Mouse (Mus musculus): Measurements from ENCODE around the gene Gm1043. TPM values are rescaled to one million over a fixed set of nuclear protein-coding genes. Genes with fewer than 3 reads are reported as not detected.
A peak's percentile ranks its signal among the peaks of the same experiment; 100 is the strongest.

The Gm1043 gene
- polyA plus RNA-seq, 1 experiment from 2014 or later = 2.0 TPM

DNA sequence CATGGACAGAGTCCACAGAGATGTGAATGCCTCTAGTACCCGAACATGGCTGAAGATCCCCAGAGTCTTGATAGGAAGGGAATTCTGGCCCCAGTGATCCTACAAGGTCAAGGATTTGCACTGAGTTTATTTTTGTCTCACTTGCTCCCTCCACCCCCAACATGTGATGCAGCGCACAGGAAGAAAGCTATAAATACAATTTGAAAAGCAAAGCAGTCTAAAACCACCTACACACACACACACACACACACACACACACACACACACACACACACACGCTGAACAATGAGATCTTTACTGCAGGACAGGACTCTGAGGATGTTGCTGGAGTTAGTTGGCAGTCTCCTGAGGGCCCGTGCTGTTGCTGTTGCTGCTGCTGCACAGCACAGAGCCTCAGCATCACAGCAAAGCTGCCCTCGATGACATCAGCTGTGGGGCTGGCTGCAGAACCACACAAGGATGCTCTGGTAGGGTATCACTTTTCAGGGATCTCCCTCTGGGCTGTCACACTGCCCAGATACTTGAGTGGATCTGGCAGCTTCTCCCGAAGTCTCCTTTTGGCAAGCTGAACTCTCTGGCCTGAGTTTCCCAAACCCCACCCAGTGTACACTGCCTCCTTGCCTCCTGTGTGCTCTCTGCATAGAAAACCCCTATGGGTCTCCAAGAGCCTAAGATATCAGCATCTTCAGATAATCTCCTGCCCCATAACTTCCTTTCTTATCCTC, 142.9 kb downstream of the Gm1043 start:
- ATAC-seq (ENCODE audit: low FRiP score, low TSS enrichment) = no peak
- 58% methylated on average over 6 of the region's 6 CpGs for WGBS
- H3K4me3 ChIP-seq (replicated peaks; ENCODE audit: low read depth, low read length) = no peak overlapping the region
- H3K9me3 ChIP-seq (ENCODE audit: control insufficient read depth, low read length) = no peaks in the 10 kb centered on the region
- no peaks in the 10 kb centered on the region for H3K36me3 ChIP-seq (ENCODE audit: control insufficient read depth, insufficient read depth, low read length)
- no peak overlapping the region for H3K27ac ChIP-seq (replicated peaks; ENCODE audit: low read depth, low read length)
- H3K4me2 ChIP-seq (ENCODE audit: low read length) = no peak overlapping the region
- H3K9ac ChIP-seq (replicated peaks; ENCODE audit: low read length) = no peak overlapping the region
- DNase-seq = no peak
- no peaks in the 10 kb centered on the region for H3K4me1 ChIP-seq (ENCODE audit: control insufficient read depth, insufficient read depth, low read length)
- no peaks in the 10 kb centered on the region for H3K27me3 ChIP-seq (ENCODE audit: control insufficient read depth, insufficient read depth, low read length)

DNA sequence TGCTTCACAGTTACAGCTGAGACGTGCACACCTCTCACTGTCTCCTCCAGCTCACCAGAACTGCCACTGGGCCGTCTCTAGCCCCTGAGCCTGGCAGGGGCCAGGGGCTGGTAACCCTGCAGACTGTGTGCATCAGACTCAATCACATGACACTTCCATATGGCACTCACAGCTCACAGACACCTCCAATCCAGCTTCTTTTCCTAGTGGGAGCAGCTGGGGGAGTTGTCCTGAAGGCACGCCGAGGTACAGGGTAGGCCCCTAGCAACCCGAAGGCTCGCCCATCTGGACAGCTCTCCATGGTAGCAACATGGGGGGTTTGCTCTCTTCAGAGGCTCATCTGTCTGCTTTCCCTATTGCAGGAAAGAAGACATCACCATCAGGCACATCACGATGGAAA, 143.7 kb downstream of the Gm1043 start:
- no peaks in the 10 kb centered on the region for H3K9me3 ChIP-seq (ENCODE audit: control insufficient read depth, low read length)
- no peak for ATAC-seq (ENCODE audit: low FRiP score, low TSS enrichment)
- H3K4me2 ChIP-seq (ENCODE audit: low read length) = no peak overlapping the region
- no peaks in the 10 kb centered on the region for H3K27me3 ChIP-seq (ENCODE audit: control insufficient read depth, insufficient read depth, low read length)
- WGBS = 66% methylated on average over 7 of the region's 7 CpGs
- H3K9ac ChIP-seq (replicated peaks; ENCODE audit: low read length) = no peak overlapping the region
- H3K4me1 ChIP-seq (ENCODE audit: control insufficient read depth, insufficient read depth, low read length) = no peaks in the 10 kb centered on the region
- no peak overlapping the region for H3K27ac ChIP-seq (replicated peaks; ENCODE audit: low read depth, low read length)
- no peak overlapping the region for H3K4me3 ChIP-seq (replicated peaks; ENCODE audit: low read depth, low read length)
- no peaks in the 10 kb centered on the region for H3K36me3 ChIP-seq (ENCODE audit: control insufficient read depth, insufficient read depth, low read length)
- no peak for DNase-seq

- H3K27me3 ChIP-seq (ENCODE audit: control insufficient read depth, insufficient read depth, low read length) = no peaks in the 10 kb centered on the region; the same call in 1 of the 2 replicates
- no peak overlapping the region for H3K9ac ChIP-seq (replicated peaks; ENCODE audit: low read length)
- no peaks in the 10 kb centered on the region for H3K4me1 ChIP-seq (ENCODE audit: control insufficient read depth, insufficient read depth, low read length)
- no peak for DNase-seq
- H3K27ac ChIP-seq (replicated peaks; ENCODE audit: low read depth, low read length) = no peak overlapping the region
- H3K9me3 ChIP-seq (ENCODE audit: control insufficient read depth, low read length) = no peaks in the 10 kb centered on the region
- H3K4me2 ChIP-seq (ENCODE audit: low read length) = no peak overlapping the region
- no peak overlapping the region for H3K4me3 ChIP-seq (replicated peaks; ENCODE audit: low read depth, low read length)
- 54% methylated on average over 9 of the region's 9 CpGs for WGBS
- H3K36me3 ChIP-seq (ENCODE audit: control insufficient read depth, insufficient read depth, low read length) = no peaks in the 10 kb centered on the region
- ATAC-seq (ENCODE audit: low FRiP score, low TSS enrichment) = no peak
Measured at GRCm38 (mm10) chr5:37233010-37233557, 147.9 kb downstream of the Gm1043 start.

GRCm38 (mm10) chr5:37238654-37239053, 153.5 kb downstream of the Gm1043 start:
- WGBS = 32% methylated on average over 2 of the region's 2 CpGs

DNA sequence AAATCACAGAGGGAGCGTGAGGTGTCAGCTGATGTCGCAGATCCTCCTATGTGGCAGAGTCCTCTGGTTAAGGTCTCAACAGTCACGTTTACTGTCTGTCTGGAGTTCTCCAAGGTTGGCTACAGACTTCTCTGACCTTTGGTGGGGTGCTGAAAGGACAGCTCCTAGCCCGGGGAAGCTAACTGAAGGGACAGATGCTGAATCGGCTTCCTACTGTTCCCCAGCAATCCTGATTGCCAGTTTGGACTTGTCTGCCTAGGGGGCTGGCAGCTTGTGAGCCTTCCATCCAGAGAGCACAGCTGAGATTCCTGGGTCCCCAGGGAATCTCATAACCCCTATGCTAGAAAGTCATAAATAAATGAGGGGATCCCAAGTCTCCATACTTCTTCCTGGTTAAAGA, 155.4 kb downstream of the Gm1043 start:
- peaks cover 24% of the 10 kb centered on the region for H3K4me1 ChIP-seq (ENCODE audit: control insufficient read depth, insufficient read depth, low read length)
- no peak overlapping the region for H3K4me3 ChIP-seq (replicated peaks; ENCODE audit: low read depth, low read length)
- no peaks in the 10 kb centered on the region for H3K9me3 ChIP-seq (ENCODE audit: control insufficient read depth, low read length)
- 7% methylated on average over 5 of the region's 5 CpGs for WGBS
- no peak overlapping the region for H3K27ac ChIP-seq (replicated peaks; ENCODE audit: low read depth, low read length)
- H3K36me3 ChIP-seq (ENCODE audit: control insufficient read depth, insufficient read depth, low read length) = no peaks in the 10 kb centered on the region
- H3K27me3 ChIP-seq (ENCODE audit: control insufficient read depth, insufficient read depth, low read length) = peaks cover 8% of the 10 kb centered on the region
- no peak overlapping the region for H3K4me2 ChIP-seq (ENCODE audit: low read length)
- no peak overlapping the region for H3K9ac ChIP-seq (replicated peaks; ENCODE audit: low read length)
- ATAC-seq (ENCODE audit: low FRiP score, low TSS enrichment) (no peak), DNase-seq (no peak)

More at GRCm38 (mm10) chr5:37238654-37239053, 153.5 kb downstream of the Gm1043 start:
- Histone ChIP-seq H3K9me3 (ENCODE audit: control insufficient read depth, low read length) (no peaks in the 10 kb centered on the region), H3K36me3 (ENCODE audit: control insufficient read depth, insufficient read depth, low read length) (no peaks in the 10 kb centered on the region), H3K4me1 (ENCODE audit: control insufficient read depth, insufficient read depth, low read length) (peaks cover 11% of the 10 kb centered on the region; the same call in 1 of the 2 replicates), H3K27ac (replicated peaks; ENCODE audit: low read depth, low read length) (no peak overlapping the region), H3K4me2 (ENCODE audit: low read length) (no peak overlapping the region), H3K27me3 (ENCODE audit: control insufficient read depth, insufficient read depth, low read length) (peaks cover 8% of the 10 kb centered on the region), H3K4me3 (replicated peaks; ENCODE audit: low read depth, low read length) (no peak overlapping the region), H3K9ac (replicated peaks; ENCODE audit: low read length) (no peak overlapping the region)
- DNase-seq (no peak), ATAC-seq (ENCODE audit: low FRiP score, low TSS enrichment) (no peak)

GRCm38 (mm10) chr5:37241224-37241623, 156.1 kb downstream of the Gm1043 start:
- peak overlapping the region; percentile 75 for H3K27ac ChIP-seq (replicated peaks; ENCODE audit: low read depth, low read length)
- H3K27me3 ChIP-seq (ENCODE audit: control insufficient read depth, insufficient read depth, low read length) = peaks cover 8% of the 10 kb centered on the region
- ATAC-seq (ENCODE audit: low FRiP score, low TSS enrichment) (0 out of 2 replicates have a peak, but pooled peaks have one; percentile 0), DNase-seq (no peak)
- peak overlapping the region; percentile 83 for H3K9ac ChIP-seq (replicated peaks; ENCODE audit: low read length)
- peaks cover 24% of the 10 kb centered on the region for H3K4me1 ChIP-seq (ENCODE audit: control insufficient read depth, insufficient read depth, low read length)
- H3K4me2 ChIP-seq (ENCODE audit: low read length) = peak overlapping the region; percentile 91
- H3K4me3 ChIP-seq (replicated peaks; ENCODE audit: low read depth, low read length) = peak overlapping the region; percentile 69
- no peaks in the 10 kb centered on the region for H3K36me3 ChIP-seq (ENCODE audit: control insufficient read depth, insufficient read depth, low read length)
- WGBS = 7% methylated on average over 9 of the region's 9 CpGs
- H3K9me3 ChIP-seq (ENCODE audit: control insufficient read depth, low read length) = no peaks in the 10 kb centered on the region

DNA sequence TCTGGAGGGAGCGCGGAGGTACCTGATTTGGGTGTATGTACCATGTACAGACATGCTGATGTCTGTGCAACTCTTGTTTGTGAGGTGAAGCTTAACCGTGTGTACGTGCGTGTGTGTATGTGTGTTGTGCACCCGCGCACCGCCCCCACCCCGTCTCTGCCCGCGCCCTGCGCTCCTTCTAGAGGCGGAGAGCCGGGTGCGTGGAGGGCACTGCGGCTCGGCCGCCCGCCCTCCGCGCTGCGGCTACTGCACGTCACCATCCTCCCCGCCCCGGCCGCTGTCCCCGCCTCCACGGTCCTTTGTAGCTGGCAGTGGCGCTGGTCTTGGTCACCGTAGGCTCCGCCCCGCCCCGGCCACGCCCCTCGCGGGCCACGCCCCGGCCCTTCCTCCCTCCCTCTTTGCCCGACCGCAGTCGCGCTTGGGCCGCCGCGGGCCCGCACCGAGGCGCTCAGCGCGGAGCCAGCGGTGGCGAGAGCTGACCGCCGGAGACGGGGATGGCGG, 156.5 kb downstream of the Gm1043 start, which contains the start of gene Crmp1:
TSS of gene Crmp1 (plus strand) at position 290 of the 501 bp plus-strand sequence.
- ATAC-seq (ENCODE audit: low FRiP score, low TSS enrichment) (peak; percentile 79), DNase-seq (peak; percentile 94)
- H3K27ac ChIP-seq (replicated peaks; ENCODE audit: low read depth, low read length) = peak within 1 kb of the TSS; percentile 75
- H3K36me3 ChIP-seq (ENCODE audit: control insufficient read depth, insufficient read depth, low read length) = no peaks in the 10 kb centered on the region
- H3K4me3 ChIP-seq (replicated peaks; ENCODE audit: low read depth, low read length) = peak within 1 kb of the TSS; percentile 69
- H3K9me3 ChIP-seq (ENCODE audit: control insufficient read depth, low read length) = no peaks in the 10 kb centered on the region
- H3K9ac ChIP-seq (replicated peaks; ENCODE audit: low read length) = peak within 1 kb of the TSS; percentile 83
- peaks cover 8% of the 10 kb centered on the region; the same call in 1 of the 2 replicates for H3K27me3 ChIP-seq (ENCODE audit: control insufficient read depth, insufficient read depth, low read length)
- WGBS = under 1% methylated on average over 56 of the region's 56 CpGs
- H3K4me2 ChIP-seq (ENCODE audit: low read length) = peak within 1 kb of the TSS; percentile 91
- peaks cover 24% of the 10 kb centered on the region for H3K4me1 ChIP-seq (ENCODE audit: control insufficient read depth, insufficient read depth, low read length)

- Histone ChIP-seq H3K4me3 (replicated peaks; ENCODE audit: low read depth, low read length) (peak overlapping the region; percentile 69), H3K4me1 (ENCODE audit: control insufficient read depth, insufficient read depth, low read length) (peaks cover 28% of the 10 kb centered on the region), H3K27me3 (ENCODE audit: control insufficient read depth, insufficient read depth, low read length) (peaks cover 8% of the 10 kb centered on the region; the same call in 1 of the 2 replicates), H3K36me3 (ENCODE audit: control insufficient read depth, insufficient read depth, low read length) (no peaks in the 10 kb centered on the region), H3K27ac (replicated peaks; ENCODE audit: low read depth, low read length) (peak overlapping the region; percentile 75), H3K9me3 (ENCODE audit: control insufficient read depth, low read length) (no peaks in the 10 kb centered on the region), H3K9ac (replicated peaks; ENCODE audit: low read length) (peak overlapping the region; percentile 83), H3K4me2 (ENCODE audit: low read length) (peak overlapping the region; percentile 91)
- ATAC-seq (ENCODE audit: low FRiP score, low TSS enrichment) (no peak), DNase-seq (no peak)
- 7% methylated on average over 44 of the region's 44 CpGs for WGBS
Measured at GRCm38 (mm10) chr5:37242360-37243168, 157.4 kb downstream of the Gm1043 start.

Data from midbrain, embryonic 14.5 days (tissue).